Mouse (Mus musculus) gastrocnemius, postnatal 25 days (tissue): Measurements from ENCODE around the gene Itgb2l. TPM values are rescaled to one million over a fixed set of nuclear protein-coding genes. Genes with fewer than 3 reads are reported as not detected.
"Not testable (repeated sequence)": the region's sequence is repeated elsewhere in the genome, so short reads cannot be mapped to it uniquely, and the experiment has no call there.

Source experiments
- DNase-seq: peaks from one replicate; pipeline ENCODE4 v3.0.0; 2022
- long read RNA-seq, 2 experiments: library from polyadenylated mRNA; stranded (forward); transcript quantifications; one replicate each; pipeline ENCODE4 v2.0.0; 2021
- total RNA-seq, 2 experiments: library from RNA; stranded (reverse); gene quantifications; 1 replicate in 1 of 2; 2 replicates in 1 of 2; pipeline ENCODE4 v1.2.3; 2021

Gene Itgb2l
- not detected for total RNA-seq
- long read RNA-seq, experiment 1, result 0 reads
- long read RNA-seq, experiment 2, result 0 reads

GRCm38 (mm10) chr16:96443468-96443867, at the start of gene Itgb2l:
Itgb2l (minus strand) TSS chr16:96443619.
- no peak for DNase-seq

- no peak for DNase-seq
These were observed 48.1 kb upstream of the Itgb2l start for GRCm38 (mm10) chr16:96491530-96491929.

GRCm38 (mm10) chr16:96488038-96488437, 44.6 kb upstream of the Itgb2l start:
- no peak for DNase-seq

GRCm38 (mm10) chr16:96487007-96487684, 43.7 kb upstream of the Itgb2l start:
- DNase-seq, result no peak

- no peak for DNase-seq
These were observed 38.4 kb upstream of the Itgb2l start for GRCm38 (mm10) chr16:96481791-96482190.

GRCm38 (mm10) chr16:96474185-96474584, 30.8 kb upstream of the Itgb2l start:
- no peak for DNase-seq

GRCm38 (mm10) chr16:96472816-96473215, 29.4 kb upstream of the Itgb2l start:
- no peak for DNase-seq

- no peak for DNase-seq
These were observed 28.9 kb upstream of the Itgb2l start for GRCm38 (mm10) chr16:96472361-96472760.

GRCm38 (mm10) chr16:96469640-96470039, 26.2 kb upstream of the Itgb2l start:
- no peak for DNase-seq

GRCm38 (mm10) chr16:96468698-96469097, 25.3 kb upstream of the Itgb2l start:
- DNase-seq, result no peak

GRCm38 (mm10) chr16:96468011-96468410, 24.6 kb upstream of the Itgb2l start:
- no peak for DNase-seq

GRCm38 (mm10) chr16:96467445-96467844, 24.0 kb upstream of the Itgb2l start, which contains the start of gene Pcp4:
Pcp4 (plus strand) TSS chr16:96467606.
- DNase-seq, result peak; percentile 11

- DNase-seq, result no peak
These were observed 17.4 kb upstream of the Itgb2l start for GRCm38 (mm10) chr16:96460788-96461187.

- no peak for DNase-seq
These were observed 15.9 kb upstream of the Itgb2l start for GRCm38 (mm10) chr16:96459356-96459755.

- DNase-seq, result no peak
These were observed 14.2 kb upstream of the Itgb2l start for GRCm38 (mm10) chr16:96457612-96458011.

- DNase-seq, result no peak
These were observed 10.7 kb upstream of the Itgb2l start for GRCm38 (mm10) chr16:96454086-96454485.

- not testable (repeated sequence) for DNase-seq
These were observed 7.5 kb upstream of the Itgb2l start for GRCm38 (mm10) chr16:96450871-96451270.

GRCm38 (mm10) chr16:96441826-96442225, 1.6 kb downstream of the Itgb2l start:
- DNase-seq, result no peak

GRCm38 (mm10) chr16:96440871-96441270, 2.5 kb downstream of the Itgb2l start:
- DNase-seq, result no peak

- DNase-seq, result no peak
These were observed 3.7 kb downstream of the Itgb2l start for GRCm38 (mm10) chr16:96439682-96440081.

- DNase-seq, result no peak
These were observed 4.5 kb downstream of the Itgb2l start for GRCm38 (mm10) chr16:96438946-96439345.

- no peak for DNase-seq
These were observed 9.2 kb downstream of the Itgb2l start for GRCm38 (mm10) chr16:96434024-96434785.

GRCm38 (mm10) chr16:96433266-96433665, 10.2 kb downstream of the Itgb2l start:
- no peak for DNase-seq

- DNase-seq, result no peak
These were observed 14.4 kb downstream of the Itgb2l start for GRCm38 (mm10) chr16:96429046-96429445.
